Mouse (Mus musculus) MEL (cell line): ENCODE results near the gene Rnase9. TPM values are rescaled to one million over a fixed set of nuclear protein-coding genes. Genes with fewer than 3 reads are reported as not detected.

Source experiments
- DNase-seq: peaks from one replicate; pipeline ENCODE4 v3.0.0; 2011; ENCODE audit warnings: low read depth, low spot score
- H3K27ac ChIP-seq: 2 replicates; pipeline ENCODE4 v1.5.1; 2012; ENCODE audit warnings: low read depth, mild to moderate bottlenecking, control low read depth, low read length, moderate library complexity; ENCODE audit not compliant: control insufficient read depth
- H3K27me3 ChIP-seq, 2 experiments: fragments of 150-350 bp in 1 of 2; sonication (generic) in 1 of 2; 2 replicates each; pipeline ENCODE4 v1.6.1; 2012; ENCODE audit warnings: low read length in 2 of 2, mild to moderate bottlenecking in 2 of 2, improper control_type of control experiment in 1 of 2, moderate library complexity in 1 of 2; ENCODE audit not compliant: insufficient read depth in 2 of 2, control insufficient read depth in 1 of 2
- H3K36me3 ChIP-seq, 2 experiments: 2 replicates each; pipeline ENCODE4 v1.6.1; 2012 to 2014; ENCODE audit warnings: low read length in 2 of 2, improper control_type of control experiment in 1 of 2, inconsistent platforms in 1 of 2, mild to moderate bottlenecking in 1 of 2; ENCODE audit not compliant: insufficient read depth in 2 of 2, control insufficient read depth in 1 of 2
- H3K4me1 ChIP-seq, 2 experiments: fragments of 150-350 bp in 1 of 2; sonication (generic) in 1 of 2; 2 replicates each; pipeline ENCODE4 v1.6.1; 2012; ENCODE audit warnings: low read length in 2 of 2, improper control_type of control experiment in 1 of 2, mild to moderate bottlenecking in 1 of 2; ENCODE audit not compliant: insufficient read depth in 2 of 2, control insufficient read depth in 1 of 2
- H3K4me3 ChIP-seq, 2 experiments: fragments of 150-350 bp in 1 of 2; sonication (generic) in 1 of 2; 2 replicates each; pipeline ENCODE4 v1.5.1; 2012; ENCODE audit warnings: low read depth in 2 of 2, low read length in 2 of 2, mild to moderate bottlenecking in 2 of 2, moderate library complexity in 2 of 2, control low read depth in 1 of 2, improper control_type of control experiment in 1 of 2; ENCODE audit not compliant: control insufficient read depth in 1 of 2, insufficient read depth in 1 of 2
- H3K79me2 ChIP-seq: 2 replicates; pipeline ENCODE4 v1.6.1; 2012; ENCODE audit warnings: mild to moderate bottlenecking, low read length, moderate library complexity; ENCODE audit not compliant: control insufficient read depth, poor library complexity, insufficient read depth
- H3K9ac ChIP-seq: 2 replicates; pipeline ENCODE4 v1.6.1; 2012; ENCODE audit warnings: low read depth, mild to moderate bottlenecking, control low read depth, low read length, moderate library complexity; ENCODE audit not compliant: control insufficient read depth, poor library complexity, severe bottlenecking
- H3K9me3 ChIP-seq: fragments of 150-350 bp; sonication (generic); replicated peaks from 2 replicates; pipeline ENCODE4 v1.6.1; 2012; ENCODE audit warnings: mild to moderate bottlenecking, low read length, improper control_type of control experiment, moderate library complexity; ENCODE audit not compliant: insufficient read depth
- BHLHE40 ChIP-seq: IDR thresholded peaks from 2 replicates; pipeline ENCODE4 v1.6.1; 2012; ENCODE audit warnings: low read depth, mild to moderate bottlenecking, inconsistent platforms, low read length, improper control_type of control experiment, borderline replicate concordance
- CTCF ChIP-seq, 3 experiments: IDR thresholded peaks in 2 of 3; conservative IDR thresholded peaks in 1 of 3; 2 replicates each; pipeline ENCODE4 v1.5.1; 2011 to 2012; ENCODE audit warnings: low read length in 3 of 3, low read depth in 2 of 3, mild to moderate bottlenecking in 2 of 3, improper control_type of control experiment in 1 of 3, inconsistent platforms in 1 of 3, mixed read lengths in 1 of 3, moderate library complexity in 1 of 3; ENCODE audit not compliant: control insufficient read depth in 1 of 3, insufficient read depth in 1 of 3, poor library complexity in 1 of 3, severe bottlenecking in 1 of 3
- HCFC1 ChIP-seq: IDR thresholded peaks from 2 replicates; pipeline ENCODE4 v1.6.1; 2012; ENCODE audit warnings: low read depth, mild to moderate bottlenecking, inconsistent platforms, low read length, improper control_type of control experiment, moderate library complexity
- MAFK ChIP-seq: IDR thresholded peaks from 2 replicates; pipeline ENCODE4 v1.6.1; 2011; ENCODE audit warnings: low read depth, mild to moderate bottlenecking, low read length, improper control_type of control experiment, borderline replicate concordance
- MEF2A ChIP-seq: IDR thresholded peaks from 2 replicates; pipeline ENCODE4 v1.6.1; 2014; ENCODE audit warnings: low read depth, mild to moderate bottlenecking, inconsistent platforms, low read length, improper control_type of control experiment; ENCODE audit not compliant: poor library complexity, insufficient replicate concordance, severe bottlenecking; ENCODE audit errors: extremely low read depth
- MYB ChIP-seq: IDR thresholded peaks from 2 replicates; pipeline ENCODE4 v1.6.1; 2011; ENCODE audit warnings: mild to moderate bottlenecking, low read depth, low read length, improper control_type of control experiment
- NRF1 ChIP-seq: IDR thresholded peaks from 2 replicates; pipeline ENCODE4 v1.6.1; 2014; ENCODE audit warnings: low read depth, mild to moderate bottlenecking, inconsistent platforms, low read length, improper control_type of control experiment, moderate library complexity; ENCODE audit not compliant: poor library complexity, insufficient read depth, severe bottlenecking
- POLR2A ChIP-seq, 2 experiments: IDR thresholded peaks; 2 replicates each; pipeline ENCODE4 v1.6.1; 2011 to 2012; ENCODE audit warnings: low read length in 2 of 2, mild to moderate bottlenecking in 2 of 2, control low read depth in 1 of 2, improper control_type of control experiment in 1 of 2, low read depth in 1 of 2, moderate library complexity in 1 of 2; ENCODE audit not compliant: control insufficient read depth in 1 of 2, insufficient read depth in 1 of 2, poor library complexity in 1 of 2
- POLR2AphosphoS2 ChIP-seq: IDR thresholded peaks from 2 replicates; pipeline ENCODE4 v1.6.1; 2011; ENCODE audit warnings: low read length, improper control_type of control experiment
- RCOR1 ChIP-seq: IDR thresholded peaks from 2 replicates; pipeline ENCODE4 v1.6.1; 2012; ENCODE audit warnings: low read depth, mild to moderate bottlenecking, inconsistent platforms, low read length, improper control_type of control experiment
- SMC3 ChIP-seq: IDR thresholded peaks from 2 replicates; pipeline ENCODE4 v1.6.1; 2011; ENCODE audit warnings: low read depth, low read length, improper control_type of control experiment
- TBP ChIP-seq: IDR thresholded peaks from 2 replicates; pipeline ENCODE4 v1.8.0; 2011; ENCODE audit warnings: low read depth, low read length, improper control_type of control experiment
- ZKSCAN1 ChIP-seq: IDR thresholded peaks from 2 replicates; pipeline ENCODE4 v1.6.1; 2012; ENCODE audit warnings: low read depth, mild to moderate bottlenecking, inconsistent platforms, low read length, improper control_type of control experiment, moderate library complexity
- polyA plus RNA-seq, 2 experiments: library from polyadenylated mRNA; stranded (reverse) in 1 of 2; unstranded in 1 of 2; fragments of >175 nt in 1 of 2; fragments of >200 nt in 1 of 2; gene quantifications; 2 replicates each; pipeline versions ENCODE4 v1.2.1 to v1.2.4; 2012; ENCODE audit warnings: low replicate concordance in 2 of 2, low read depth in 1 of 2; ENCODE audit not compliant: insufficient read length in 2 of 2, insufficient read depth in 1 of 2, missing spikeins in 1 of 2
- total RNA-seq: library from RNA; depleted of rRNA; stranded (reverse); fragments of 300-350 nt; gene quantifications from 2 replicates; pipeline ENCODE4 v1.2.3, GENCODE M21; 2012; rRNA removed

The Rnase9 gene
- total RNA-seq, result not detected in 2 replicates
- not detected for polyA plus RNA-seq

DNA sequence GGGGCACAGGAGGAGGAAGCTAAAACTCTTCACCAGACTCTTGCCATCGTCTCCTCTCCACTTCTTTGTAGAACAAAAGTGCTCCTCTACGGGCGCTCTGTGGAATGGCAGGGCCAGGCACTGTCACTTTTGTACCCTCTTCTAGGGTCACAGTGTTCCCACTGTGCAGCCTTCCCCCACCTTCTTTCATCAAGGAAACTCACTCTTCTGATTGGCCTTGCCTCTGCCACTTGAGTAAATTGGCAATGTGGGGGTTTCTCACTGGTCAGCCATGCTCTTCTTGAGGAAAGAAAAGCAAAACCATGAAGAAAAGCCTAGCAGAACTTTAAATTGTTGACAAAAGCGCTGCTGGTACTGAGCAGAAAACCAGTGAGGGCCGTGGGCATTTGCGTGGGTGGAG lies at the start of gene Rnase9:
Gene Rnase9, minus strand, starts transcription at position 101 of the 400 bp plus-strand sequence.
- no peaks in the 10 kb centered on the region; a peak in 1 of 4 replicates for H3K27me3 ChIP-seq
- H3K4me3 ChIP-seq, result no peak within 1 kb of the TSS
- no peak within 1 kb of the TSS for H3K9ac ChIP-seq
- no peaks in the 10 kb centered on the region for H3K79me2 ChIP-seq
- no peaks in the 10 kb centered on the region for H3K36me3 ChIP-seq
- no peak within 1 kb of the TSS for H3K27ac ChIP-seq
- no peak for TF ChIP-seq ZKSCAN1
- TF ChIP-seq, all 39 proteins: peak for 0
- Histone ChIP-seq H3K9me3 (no peaks in the 10 kb centered on the region), H3K4me1 (no peaks in the 10 kb centered on the region)
- no peak for DNase-seq

DNA sequence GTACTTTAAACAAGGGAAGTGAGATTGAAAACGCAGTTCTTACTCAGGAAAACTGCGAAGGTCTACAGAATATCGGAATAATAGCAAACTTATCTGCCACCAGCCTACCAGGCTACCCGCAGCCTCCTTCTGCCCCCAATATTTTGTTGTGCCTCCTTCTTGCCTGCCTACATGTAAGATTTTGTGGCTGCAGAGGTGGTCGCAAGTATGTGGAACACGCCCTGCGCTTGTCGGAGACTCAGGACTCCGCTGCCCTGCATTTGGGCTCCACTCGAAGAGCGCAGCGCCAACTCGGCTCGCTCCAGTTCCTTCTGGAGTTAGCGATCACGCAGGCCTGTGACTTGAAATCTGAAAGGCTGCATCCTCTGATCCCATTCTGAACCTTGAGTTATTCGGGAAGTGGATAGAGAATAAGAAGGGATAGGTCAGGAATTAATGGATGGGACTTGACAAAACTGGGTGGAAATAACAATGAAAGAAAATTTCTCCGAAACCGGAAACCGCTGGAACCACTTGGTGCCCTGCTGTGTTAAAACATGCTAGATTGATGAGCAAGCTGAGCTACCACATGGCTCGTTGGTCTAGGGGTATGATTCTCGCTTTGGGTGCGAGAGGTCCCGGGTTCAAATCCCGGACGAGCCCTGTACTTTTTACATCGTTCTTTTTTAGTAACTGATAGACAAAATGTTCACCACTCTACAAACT lies 48.6 kb upstream of the Rnase9 start:
- H3K4me3 ChIP-seq, result peak overlapping the region; percentile 71 to 74
- 0 out of 2 replicates have a peak overlapping the region, but pooled peaks have one; percentile 16 for H3K27ac ChIP-seq
- peaks cover 0 to 7% of the 10 kb centered on the region in 2 experiments; a peak in 2 of 4 replicates for H3K4me1 ChIP-seq
- peaks cover 0 to 2% of the 10 kb centered on the region in 2 experiments; a peak in 2 of 4 replicates for H3K36me3 ChIP-seq
- H3K9ac ChIP-seq, result peak overlapping the region; percentile 42
- no peaks in the 10 kb centered on the region for H3K27me3 ChIP-seq
- no peaks in the 10 kb centered on the region for H3K79me2 ChIP-seq
- H3K9me3 ChIP-seq, result no peaks in the 10 kb centered on the region
- TF ChIP-seq SMC3 (no peak), TBP (peak; percentile 99)
- peak; percentile 86 for DNase-seq

DNA sequence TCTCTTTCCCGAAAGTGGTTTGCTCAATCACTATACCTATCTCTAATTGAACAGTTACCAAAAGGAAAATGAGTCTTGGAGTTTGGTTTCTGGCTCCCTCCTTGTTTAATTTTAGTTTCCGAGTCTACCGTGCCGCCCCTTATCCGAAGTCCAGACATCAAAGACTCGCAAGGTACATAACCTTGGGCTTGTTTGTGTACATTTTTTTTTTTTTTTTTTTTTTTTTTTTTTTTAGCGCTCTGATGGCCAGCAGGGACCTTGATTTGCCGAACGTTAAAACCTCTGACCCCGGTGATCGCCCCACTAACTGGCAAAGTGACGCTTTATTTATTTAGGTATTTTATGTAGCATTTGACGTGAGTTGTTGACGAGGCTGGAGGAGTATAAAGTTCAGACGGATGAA lies 48.0 kb upstream of the Rnase9 start:
- Histone ChIP-seq H3K79me2 (no peaks in the 10 kb centered on the region), H3K27ac (0 out of 2 replicates have a peak overlapping the region, but pooled peaks have one; percentile 16), H3K4me3 (peak overlapping the region; percentile 71 to 74), H3K4me1 (peaks cover 0 to 7% of the 10 kb centered on the region in 2 experiments; a peak in 2 of 4 replicates), H3K9ac (peak overlapping the region; percentile 42), H3K9me3 (no peaks in the 10 kb centered on the region), H3K27me3 (no peaks in the 10 kb centered on the region), H3K36me3 (peaks cover 0 to 2% of the 10 kb centered on the region in 2 experiments; a peak in 2 of 4 replicates)
- no peak for DNase-seq
- TF ChIP-seq CTCF (IDR thresholded peaks at IDR 0.05 in 2 of 3, conservative IDR thresholded peaks at IDR 0.05 in 1 of 3; ENCODE audit: control insufficient read depth in 1 of 3, insufficient read depth in 1 of 3, low read depth in 2 of 3, low read length in 3 of 3, poor library complexity in 1 of 3, severe bottlenecking in 1 of 3), result no peak
- TF ChIP-seq HCFC1, result no peak
- no peak for TF ChIP-seq RCOR1
- no peak for TF ChIP-seq NRF1
- TF ChIP-seq POLR2AphosphoS2, result no peak
- TF ChIP-seq POLR2A (IDR thresholded peaks at IDR 0.05; ENCODE audit: control insufficient read depth in 1 of 2, insufficient read depth in 1 of 2, low read depth in 1 of 2, low read length in 2 of 2, poor library complexity in 1 of 2), result no peak
- TF ChIP-seq MYB, result no peak
- TF ChIP-seq MEF2A, result no peak
- TF ChIP-seq MAFK, result no peak
- TF ChIP-seq BHLHE40, result no peak
